Mouse (Mus musculus) CD4-positive helper T cell, adult 2 months (primary cell): ENCODE data around the gene Gm20605.

ENCODE experiments used
- DNase-seq: peaks from one replicate; pipeline ENCODE4 v3.0.0-alpha.2; 2012; ENCODE audit warnings: low read depth, missing footprints, low spot score

Gene Gm20605

DNA sequence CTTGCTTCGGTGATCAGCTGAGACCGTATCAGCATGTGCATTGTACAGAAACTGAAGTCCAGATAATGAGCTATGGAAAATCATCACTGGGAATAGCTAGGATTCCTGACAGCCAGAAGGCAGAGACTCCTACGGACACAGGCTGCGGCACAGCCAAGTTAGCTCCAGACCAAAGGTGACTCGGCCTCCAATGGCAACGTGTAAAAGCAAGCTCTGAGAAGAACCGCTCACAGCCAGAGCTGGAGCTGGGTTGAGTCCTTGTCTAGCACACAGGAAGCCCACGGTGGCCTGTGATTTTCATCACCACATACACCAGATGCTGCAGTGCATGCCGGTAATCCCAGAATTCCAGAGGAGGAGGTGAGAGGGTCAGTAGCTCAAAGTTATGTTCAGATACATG lies 61.6 kb downstream of the Gm20605 start:
- DNase-seq: no peak

GRCm38 (mm10) chr5:137691881-137692280 lies 62.9 kb downstream of the Gm20605 start:
- peak; percentile 52 for DNase-seq
